Mouse (Mus musculus) lung, adult 18-20 months (tissue): ENCODE results near the gene Nkapl.

Experiments used
- DNase-seq, 2 experiments: peaks; one replicate each; pipeline ENCODE4 v3.0.0; 2022; ENCODE audit warnings: mixed read lengths in 2 of 2

The Nkapl gene

DNA sequence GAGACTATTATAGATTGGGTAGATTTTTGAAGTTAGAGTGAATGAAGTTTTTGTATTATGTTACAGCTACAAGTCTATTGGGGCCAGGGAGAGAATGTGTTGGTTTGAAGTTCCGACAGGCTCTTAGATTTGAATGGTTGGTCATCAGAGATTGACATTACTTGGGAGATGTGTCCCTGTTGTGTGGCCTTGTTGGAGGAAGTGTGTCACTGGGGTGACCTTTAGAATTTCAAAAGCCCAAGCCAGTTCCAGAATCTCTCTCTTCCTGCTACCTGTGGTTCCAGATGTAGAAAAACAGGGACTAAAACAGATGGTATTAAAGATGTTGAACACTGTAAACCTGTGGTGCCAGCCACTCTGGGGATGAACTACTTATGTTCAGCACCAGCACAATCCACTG lies 40.7 kb downstream of the Nkapl start:
- DNase-seq: no peak

- no peak for DNase-seq
These were observed 45.0 kb downstream of the Nkapl start for GRCm38 (mm10) chr13:21423301-21423700.

GRCm38 (mm10) chr13:21418865-21419264 lies 49.4 kb downstream of the Nkapl start:
- no peak for DNase-seq

- no peak for DNase-seq
These were observed 50.9 kb downstream of the Nkapl start for GRCm38 (mm10) chr13:21417298-21418010.
